Mouse (Mus musculus) lung, postnatal 0 days (tissue): ENCODE measurements around the gene Lsg1.

Experiments used
- CTCF ChIP-seq: IDR thresholded peaks from 2 replicates; pipeline ENCODE4 v1.5.1; 2016; ENCODE audit warnings: antibody characterized with exemption, mild to moderate bottlenecking
- EP300 ChIP-seq: IDR thresholded peaks from 2 replicates; pipeline ENCODE4 v1.6.1; 2016; ENCODE audit warnings: antibody characterized with exemption, mild to moderate bottlenecking, control low read depth

DNA sequence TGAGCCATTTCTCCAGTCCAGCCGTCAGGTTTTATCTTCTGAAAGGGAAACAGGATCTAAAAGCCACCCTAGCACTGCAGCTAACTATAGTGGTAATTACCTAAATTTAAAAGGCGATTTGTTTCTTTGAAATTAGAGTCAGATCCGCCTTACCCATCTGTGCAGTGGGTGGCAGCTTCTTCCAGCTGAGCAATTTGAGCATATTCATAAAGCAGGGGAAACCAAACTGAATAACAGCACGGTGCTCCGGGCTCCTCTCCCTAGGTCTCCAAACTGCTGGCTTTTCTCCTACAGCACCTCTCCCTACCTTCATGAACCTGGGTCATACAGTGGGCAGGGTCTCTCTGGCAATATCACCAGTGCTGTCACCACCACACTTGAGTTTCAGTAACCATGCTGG is 39.1 kb downstream of the Lsg1 start:
- no peak for TF ChIP-seq CTCF
- no peak for TF ChIP-seq EP300
